Mouse (Mus musculus): ENCODE results near the gene Ntm. TPM values are rescaled to one million over a fixed set of nuclear protein-coding genes. Genes with fewer than 3 reads are reported as not detected.
A peak's percentile ranks its signal among the peaks of the same experiment; 100 is the strongest.

The Ntm gene
- polyA plus RNA-seq, 1 experiment from 2014 or later = 7.8 TPM

GRCm38 (mm10) chr9:29612020-29612612, 350.8 kb downstream of the Ntm start:
- H3K27ac ChIP-seq (replicated peaks) = no peak overlapping the region
- no peak overlapping the region for H3K4me3 ChIP-seq
- no peaks in the 10 kb centered on the region for H3K36me3 ChIP-seq
- H3K9me3 ChIP-seq (replicated peaks) = no peaks in the 10 kb centered on the region
- 38% methylated on average over 7 of the region's 7 CpGs for WGBS
- peak; percentile 19 for DNase-seq (ENCODE audit: low spot score)
- H3K27me3 ChIP-seq (ENCODE audit: low read depth, poor library complexity, severe bottlenecking) = no peaks in the 10 kb centered on the region
- H3K4me1 ChIP-seq = peaks cover 13% of the 10 kb centered on the region

DNA sequence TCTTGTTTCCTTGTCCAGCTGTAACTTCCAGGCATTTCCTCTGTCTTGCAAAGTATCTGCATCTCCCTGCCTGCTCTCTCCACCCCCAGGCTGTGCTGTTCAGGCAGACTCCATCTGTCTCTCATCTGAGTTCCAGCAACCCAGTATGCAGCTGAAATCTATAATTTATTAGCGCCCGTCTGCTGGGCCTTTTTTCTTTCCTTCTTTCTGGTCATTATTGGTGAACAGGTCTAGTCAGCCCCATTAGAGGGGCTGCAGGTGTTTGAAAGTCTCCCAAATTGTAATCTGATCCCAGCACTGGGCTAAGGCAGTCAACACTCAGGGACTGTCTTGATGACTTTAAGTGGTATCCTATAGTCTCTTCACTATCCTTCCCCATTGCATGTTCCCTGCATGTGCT, 352.1 kb downstream of the Ntm start:
- H3K4me3 ChIP-seq = no peak overlapping the region
- 89% methylated on average over 2 of the region's 2 CpGs for WGBS
- H3K4me1 ChIP-seq = peaks cover 13% of the 10 kb centered on the region
- H3K27ac ChIP-seq (replicated peaks) = no peak overlapping the region
- H3K27me3 ChIP-seq (ENCODE audit: low read depth, poor library complexity, severe bottlenecking) = no peaks in the 10 kb centered on the region
- H3K36me3 ChIP-seq = no peaks in the 10 kb centered on the region
- H3K9me3 ChIP-seq (replicated peaks) = no peaks in the 10 kb centered on the region; the same call in 1 of the 2 replicates
- no peak for DNase-seq (ENCODE audit: low spot score)

DNA sequence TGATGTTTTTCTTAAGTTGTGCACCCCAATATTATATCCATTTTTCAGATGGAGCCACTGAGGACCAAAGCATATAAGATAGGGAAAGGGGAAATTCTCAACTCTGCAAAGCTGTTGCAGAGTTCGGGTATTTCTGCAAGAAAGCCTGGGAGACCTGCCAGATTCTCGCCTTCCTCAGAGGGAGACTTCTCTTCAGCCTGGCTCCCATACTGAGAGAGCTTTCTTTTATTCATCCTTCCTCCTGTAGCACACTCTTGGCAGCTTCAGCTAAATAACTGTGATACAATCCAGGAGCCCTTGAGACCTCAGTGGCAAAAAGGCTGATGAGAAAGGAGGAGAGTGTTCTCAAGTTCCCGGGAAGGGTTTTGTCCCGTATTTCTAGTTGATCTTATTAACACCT, 365.3 kb downstream of the Ntm start:
- Histone ChIP-seq H3K4me3 (no peak overlapping the region), H3K9me3 (replicated peaks) (no peaks in the 10 kb centered on the region), H3K36me3 (no peaks in the 10 kb centered on the region), H3K27me3 (ENCODE audit: low read depth, poor library complexity, severe bottlenecking) (no peaks in the 10 kb centered on the region), H3K4me1 (peaks cover 6% of the 10 kb centered on the region), H3K27ac (replicated peaks) (no peak overlapping the region)
- 68% methylated on average over 4 of the region's 4 CpGs for WGBS
- DNase-seq (ENCODE audit: low spot score) = no peak

GRCm38 (mm10) chr9:29595321-29595720, 367.6 kb downstream of the Ntm start:
- H3K36me3 ChIP-seq = no peaks in the 10 kb centered on the region
- WGBS = 92% methylated on average over 9 of the region's 9 CpGs
- no peaks in the 10 kb centered on the region for H3K9me3 ChIP-seq (replicated peaks)
- no peak for DNase-seq (ENCODE audit: low spot score)
- H3K4me1 ChIP-seq = peaks cover 6% of the 10 kb centered on the region
- no peaks in the 10 kb centered on the region for H3K27me3 ChIP-seq (ENCODE audit: low read depth, poor library complexity, severe bottlenecking)
- H3K4me3 ChIP-seq = no peak overlapping the region
- no peak overlapping the region for H3K27ac ChIP-seq (replicated peaks)

DNA sequence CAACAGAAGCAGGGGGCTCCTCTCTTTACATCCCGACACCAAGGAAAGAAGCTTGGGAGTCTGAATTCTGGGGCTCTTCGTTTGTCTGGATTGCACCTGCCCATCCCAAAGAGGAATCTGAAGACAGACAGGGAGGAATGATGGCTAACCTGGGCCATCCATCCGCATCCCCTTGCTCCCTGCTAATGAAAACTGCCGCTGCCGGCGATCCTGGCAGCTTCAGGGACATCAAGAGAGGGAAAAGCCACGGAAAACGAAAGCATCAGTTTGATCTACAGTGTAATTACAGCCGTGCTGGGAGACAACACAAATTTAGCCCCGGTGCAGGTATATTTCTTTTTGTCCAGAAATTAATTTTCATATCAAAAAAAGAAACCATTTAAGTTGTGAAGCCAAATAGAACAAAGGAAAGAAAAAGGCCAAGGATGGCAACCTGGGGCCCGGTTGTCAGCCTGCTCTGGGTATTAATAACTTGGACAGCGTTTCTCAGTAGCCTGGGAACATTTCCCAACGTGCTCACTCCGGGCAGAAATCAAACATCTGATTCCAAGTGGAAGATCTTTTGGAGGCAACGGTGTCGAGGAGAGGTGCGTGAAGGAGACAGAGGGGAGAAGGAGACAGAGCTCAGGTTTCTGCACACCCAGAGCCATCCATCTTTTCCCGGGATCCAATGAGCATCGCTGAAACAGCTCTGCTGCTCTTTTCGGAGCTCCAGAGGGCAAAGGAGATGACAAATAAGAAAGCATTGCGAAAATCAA, 368.2 kb downstream of the Ntm start:
- H3K36me3 ChIP-seq = no peaks in the 10 kb centered on the region
- no peak overlapping the region for H3K4me3 ChIP-seq
- peaks cover 6% of the 10 kb centered on the region for H3K4me1 ChIP-seq
- no peaks in the 10 kb centered on the region for H3K27me3 ChIP-seq (ENCODE audit: low read depth, poor library complexity, severe bottlenecking)
- no peaks in the 10 kb centered on the region for H3K9me3 ChIP-seq (replicated peaks)
- WGBS = 83% methylated on average over 21 of the region's 21 CpGs
- no peak overlapping the region for H3K27ac ChIP-seq (replicated peaks)
- DNase-seq (ENCODE audit: low spot score) = no peak

DNA sequence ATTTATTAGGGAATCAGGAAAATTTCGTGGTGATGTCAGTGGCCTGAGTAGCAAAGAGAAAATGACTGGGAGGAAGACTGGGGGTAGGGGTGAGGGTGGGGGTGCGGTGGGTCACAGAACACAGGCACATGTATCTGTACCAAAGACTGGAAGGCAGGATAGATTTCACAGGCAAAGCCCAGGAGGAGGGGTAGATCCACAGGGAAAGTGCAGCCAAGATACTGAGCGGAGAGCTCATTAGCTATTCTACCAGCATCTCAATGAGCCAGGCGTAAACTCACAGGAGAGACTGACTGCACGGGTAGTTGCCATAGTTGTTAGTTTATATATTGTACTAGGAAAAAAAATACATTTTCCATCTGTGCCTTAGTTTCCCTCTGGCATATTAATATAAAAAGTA, 375.6 kb downstream of the Ntm start:
- no peak for DNase-seq (ENCODE audit: low spot score)
- 68% methylated on average over 5 of the region's 5 CpGs for WGBS
- Histone ChIP-seq H3K4me3 (no peak overlapping the region), H3K27me3 (ENCODE audit: low read depth, poor library complexity, severe bottlenecking) (no peaks in the 10 kb centered on the region), H3K36me3 (no peaks in the 10 kb centered on the region), H3K4me1 (peaks cover 4% of the 10 kb centered on the region; the same call in 1 of the 2 replicates), H3K9me3 (replicated peaks) (no peaks in the 10 kb centered on the region), H3K27ac (replicated peaks) (no peak overlapping the region)

- DNase-seq (ENCODE audit: low spot score) = no peak
- Histone ChIP-seq H3K4me1 (peaks cover 4% of the 10 kb centered on the region; the same call in 1 of the 2 replicates), H3K27ac (replicated peaks) (no peak overlapping the region), H3K4me3 (no peak overlapping the region), H3K27me3 (ENCODE audit: low read depth, poor library complexity, severe bottlenecking) (no peaks in the 10 kb centered on the region), H3K9me3 (replicated peaks) (no peaks in the 10 kb centered on the region), H3K36me3 (no peaks in the 10 kb centered on the region)
- 95% methylated on average over 10 of the region's 10 CpGs for WGBS
Observed at GRCm38 (mm10) chr9:29586381-29586770, 376.6 kb downstream of the Ntm start.

- no peak overlapping the region for H3K27ac ChIP-seq (replicated peaks)
- H3K4me3 ChIP-seq = no peak overlapping the region
- peak; percentile 50 for DNase-seq (ENCODE audit: low spot score)
- no peaks in the 10 kb centered on the region for H3K9me3 ChIP-seq (replicated peaks)
- 69% methylated on average over 8 of the region's 8 CpGs for WGBS
- H3K27me3 ChIP-seq (ENCODE audit: low read depth, poor library complexity, severe bottlenecking) = no peaks in the 10 kb centered on the region
- H3K36me3 ChIP-seq = no peaks in the 10 kb centered on the region
- peaks cover 4% of the 10 kb centered on the region; the same call in 1 of the 2 replicates for H3K4me1 ChIP-seq
Observed at GRCm38 (mm10) chr9:29585746-29586380, 377.1 kb downstream of the Ntm start.

DNA sequence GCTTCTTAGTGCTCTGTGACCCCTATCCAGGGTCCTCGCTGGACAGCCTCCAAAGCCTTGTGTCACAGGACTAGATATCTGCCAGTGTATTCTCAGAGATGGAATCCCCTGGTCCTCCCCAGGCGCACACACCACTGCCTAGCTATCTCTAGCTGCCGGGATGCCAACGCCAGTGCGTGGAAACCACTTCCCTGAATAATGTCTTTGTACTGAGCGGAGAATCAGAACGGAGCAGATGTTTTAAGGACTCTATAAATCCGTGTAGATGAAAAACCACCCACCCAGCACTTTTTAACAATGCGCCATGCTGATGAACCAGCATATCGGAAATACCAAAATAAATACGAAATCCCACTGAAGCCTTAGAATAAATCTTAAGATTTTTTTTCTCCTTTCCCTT, 384.7 kb downstream of the Ntm start:
- Histone ChIP-seq H3K9me3 (replicated peaks) (no peaks in the 10 kb centered on the region), H3K4me1 (no peaks in the 10 kb centered on the region), H3K4me3 (no peak overlapping the region), H3K36me3 (no peaks in the 10 kb centered on the region), H3K27me3 (ENCODE audit: low read depth, poor library complexity, severe bottlenecking) (no peaks in the 10 kb centered on the region), H3K27ac (replicated peaks) (no peak overlapping the region)
- no peak for DNase-seq (ENCODE audit: low spot score)
- 79% methylated on average over 11 of the region's 11 CpGs for WGBS

DNA sequence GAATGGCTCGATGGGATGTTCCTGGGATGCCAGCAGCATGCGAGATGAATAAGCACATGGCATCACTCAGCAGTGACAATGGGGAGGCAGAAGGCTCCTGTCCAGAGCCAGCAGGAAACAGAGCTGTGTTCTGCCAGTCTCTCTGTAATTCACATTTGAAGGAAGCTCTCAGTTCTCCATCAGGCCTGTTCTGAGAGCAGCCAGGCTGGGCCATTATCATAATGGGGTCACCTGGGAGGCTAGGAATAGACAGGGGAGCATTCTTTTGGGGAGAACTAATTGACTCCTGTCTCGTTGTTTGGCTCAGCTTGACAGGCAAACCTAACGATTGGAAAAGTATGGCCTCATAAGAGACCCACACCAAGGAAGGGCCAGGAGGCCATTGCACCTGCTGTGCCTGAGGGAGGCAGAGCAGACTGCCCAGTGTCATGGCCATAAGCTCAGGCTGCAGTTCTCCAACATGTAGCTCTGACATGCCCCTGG, 386.8 kb downstream of the Ntm start:
- Histone ChIP-seq H3K9me3 (replicated peaks) (no peaks in the 10 kb centered on the region), H3K4me3 (no peak overlapping the region), H3K4me1 (no peaks in the 10 kb centered on the region), H3K27me3 (ENCODE audit: low read depth, poor library complexity, severe bottlenecking) (no peaks in the 10 kb centered on the region), H3K27ac (replicated peaks) (no peak overlapping the region), H3K36me3 (no peaks in the 10 kb centered on the region)
- 62% methylated on average over 4 of the region's 4 CpGs for WGBS
- DNase-seq (ENCODE audit: low spot score) = no peak

- H3K27me3 ChIP-seq (ENCODE audit: low read depth, poor library complexity, severe bottlenecking) = no peaks in the 10 kb centered on the region
- no peaks in the 10 kb centered on the region for H3K4me1 ChIP-seq
- no peaks in the 10 kb centered on the region for H3K9me3 ChIP-seq (replicated peaks)
- H3K36me3 ChIP-seq = no peaks in the 10 kb centered on the region
- WGBS = 87% methylated on average over 5 of the region's 5 CpGs
- no peak overlapping the region for H3K27ac ChIP-seq (replicated peaks)
- DNase-seq (ENCODE audit: low spot score) = no peak
- H3K4me3 ChIP-seq = no peak overlapping the region
Observed at GRCm38 (mm10) chr9:29574548-29574947, 388.4 kb downstream of the Ntm start.

DNA sequence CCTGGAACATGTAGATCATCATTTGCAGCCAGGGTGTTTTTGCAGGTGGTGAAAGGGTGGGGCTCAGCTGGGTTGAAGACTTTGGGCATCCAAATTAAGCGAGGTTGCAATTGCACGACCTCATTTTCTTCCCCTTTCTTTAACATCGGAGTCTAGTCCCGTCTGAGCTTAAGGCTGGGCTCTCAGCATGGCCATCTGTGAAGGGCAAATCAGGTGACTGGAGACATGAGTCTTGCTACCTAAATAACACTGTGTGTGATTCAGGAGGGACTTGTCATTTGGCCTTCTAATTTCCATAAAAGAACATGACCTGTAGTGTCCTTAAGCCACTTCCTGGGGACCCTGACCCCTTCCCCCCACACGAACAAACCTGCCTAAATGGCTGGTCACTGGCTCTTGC, 394.4 kb downstream of the Ntm start:
- 73% methylated on average over 5 of the region's 5 CpGs for WGBS
- DNase-seq (ENCODE audit: low spot score) = no peak
- Histone ChIP-seq H3K36me3 (no peaks in the 10 kb centered on the region), H3K4me3 (no peak overlapping the region), H3K9me3 (replicated peaks) (no peaks in the 10 kb centered on the region), H3K27ac (replicated peaks) (no peak overlapping the region), H3K4me1 (no peaks in the 10 kb centered on the region), H3K27me3 (ENCODE audit: low read depth, poor library complexity, severe bottlenecking) (no peaks in the 10 kb centered on the region)
